Mouse (Mus musculus) liver, embryonic 14.5 days (tissue): Measurements from ENCODE around the gene Plk3.

Experiments
- CTCF ChIP-seq: IDR thresholded peaks from 2 replicates; pipeline ENCODE4 v1.5.1; 2016; ENCODE audit warnings: antibody characterized with exemption, low read depth, control low read depth
- EP300 ChIP-seq: IDR thresholded peaks from 2 replicates; pipeline ENCODE4 v1.6.1; 2016; ENCODE audit warnings: antibody characterized with exemption, low read depth

GRCm38 (mm10) chr4:117094626-117095361 lies 39.0 kb downstream of the Plk3 start:
- TF ChIP-seq CTCF (no peak), EP300 (no peak)
